Mouse (Mus musculus) ovary, adult 18-20 months (tissue): Measurements from ENCODE around the gene Cep295nl.
"Not testable (repeated sequence)": the region's sequence is repeated elsewhere in the genome, so short reads cannot be mapped to it uniquely, and the experiment has no call there.

Experiments
- DNase-seq: peaks from one replicate; pipeline ENCODE4 v3.0.0; 2022; ENCODE audit warnings: low spot score, mixed read lengths

The Cep295nl gene

DNA sequence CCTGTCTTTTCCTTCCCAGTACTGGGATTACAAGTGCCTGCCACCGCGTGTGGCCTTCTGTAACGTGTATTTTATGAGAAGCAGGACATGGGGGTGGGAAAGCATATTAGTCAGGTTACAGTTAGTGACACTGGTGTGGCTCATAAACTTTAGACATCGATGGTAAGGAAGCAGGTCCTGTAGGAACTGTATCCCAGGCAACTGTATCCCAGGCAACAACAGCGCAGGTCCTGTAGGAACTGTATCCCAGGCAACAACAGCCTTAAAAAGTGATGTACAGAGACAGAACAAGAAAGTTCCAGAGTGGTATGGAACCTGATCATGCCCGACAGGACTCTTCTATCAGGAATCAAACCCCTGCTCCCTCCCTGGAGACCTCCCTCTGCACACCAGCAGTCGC lies 20.8 kb downstream of the Cep295nl start:
- no peak for DNase-seq

DNA sequence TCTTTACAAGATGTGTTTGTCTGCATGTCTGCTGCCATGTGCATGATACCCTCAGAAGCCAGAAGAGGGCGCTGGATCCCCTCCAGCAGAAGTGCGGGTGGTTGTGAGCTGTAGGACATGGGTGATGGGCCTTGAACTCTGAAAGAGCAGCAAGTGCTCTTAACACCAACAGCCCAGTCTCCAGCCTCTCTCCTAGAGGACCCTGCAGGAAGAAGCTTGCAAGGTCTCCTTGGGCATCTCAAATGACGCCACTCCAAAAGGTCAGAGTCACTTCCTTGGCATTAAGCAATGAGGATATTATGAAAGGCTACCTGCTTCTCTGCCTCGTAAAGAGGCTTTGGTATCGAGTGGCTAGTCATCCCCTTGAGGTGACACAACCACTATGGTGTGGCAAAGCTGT lies 23.6 kb downstream of the Cep295nl start:
- no peak for DNase-seq

DNA sequence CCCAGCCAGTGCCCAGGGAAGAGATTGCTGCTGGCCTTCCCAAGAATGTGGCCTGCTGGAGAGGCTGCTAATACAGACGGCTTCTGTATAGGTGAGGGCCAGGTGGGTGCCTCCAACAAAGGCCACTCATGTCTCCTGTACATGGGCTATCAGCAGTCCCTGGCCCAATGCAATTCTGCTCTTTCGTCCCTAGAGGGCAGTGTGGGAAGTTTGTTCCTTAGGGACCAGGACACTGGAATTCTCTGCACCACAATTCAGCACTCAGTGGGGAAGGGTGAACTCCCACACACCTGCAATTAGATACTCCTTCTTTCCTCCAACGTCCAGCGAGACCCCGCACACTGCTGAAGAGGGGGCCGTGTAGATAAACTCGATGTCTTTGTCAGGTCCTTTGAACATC lies 25.2 kb downstream of the Cep295nl start:
- no peak for DNase-seq

DNA sequence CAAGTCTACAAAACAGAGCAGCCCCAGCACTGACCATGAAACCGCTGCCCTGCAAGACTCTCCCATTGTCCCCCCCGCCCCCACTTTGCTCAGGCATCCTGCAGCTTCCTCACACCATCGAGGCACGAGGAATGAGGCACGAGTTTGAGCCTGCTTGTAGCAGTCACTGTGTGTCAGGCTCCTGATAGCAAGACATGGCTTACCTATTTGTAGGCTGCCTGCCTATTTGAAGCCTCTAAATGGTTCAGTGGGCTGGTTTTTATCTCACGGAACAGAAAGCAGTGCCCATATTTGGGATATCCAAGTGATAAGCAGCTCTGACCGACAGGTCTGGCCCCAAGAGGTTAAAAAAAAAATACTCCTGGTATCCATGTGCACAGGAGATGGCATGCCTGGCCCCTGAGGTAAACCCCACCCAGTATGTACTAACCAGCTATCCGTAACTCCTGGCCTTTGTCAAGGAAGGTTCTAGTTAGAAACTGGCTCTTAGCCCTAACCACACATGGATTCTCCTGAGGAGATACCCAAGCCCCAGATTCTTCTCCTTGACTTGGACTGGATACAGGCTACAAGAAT lies 26.0 kb downstream of the Cep295nl start:
- no peak for DNase-seq

DNA sequence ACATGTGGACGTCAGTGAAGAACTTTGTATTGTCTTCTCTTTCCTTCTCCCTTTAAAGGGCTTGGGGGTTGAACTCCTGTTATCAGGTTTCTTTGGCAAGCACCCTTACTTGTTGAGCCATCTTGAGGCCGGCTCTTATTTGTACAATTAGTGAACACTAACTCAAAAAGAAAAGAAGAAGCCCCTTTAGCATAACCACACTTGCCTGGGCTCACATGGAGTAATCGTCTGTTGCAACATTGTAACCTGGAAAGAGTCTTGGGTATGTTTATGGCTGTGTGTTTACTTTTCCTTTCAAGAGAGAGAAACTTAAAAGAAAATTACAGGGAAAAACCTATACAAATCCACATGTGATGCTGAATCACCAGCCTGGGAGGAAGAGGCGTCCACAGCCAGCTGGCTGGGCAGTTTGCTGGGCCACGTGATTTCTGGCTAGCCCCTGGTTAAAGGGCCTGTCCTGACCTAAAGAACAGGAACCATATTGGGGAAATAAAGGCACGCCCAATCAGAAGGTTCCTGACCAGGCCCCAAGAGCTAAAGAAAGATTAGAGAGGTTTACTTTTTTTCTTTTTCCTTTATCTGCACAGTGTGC lies 30.1 kb downstream of the Cep295nl start:
- no peak for DNase-seq

DNA sequence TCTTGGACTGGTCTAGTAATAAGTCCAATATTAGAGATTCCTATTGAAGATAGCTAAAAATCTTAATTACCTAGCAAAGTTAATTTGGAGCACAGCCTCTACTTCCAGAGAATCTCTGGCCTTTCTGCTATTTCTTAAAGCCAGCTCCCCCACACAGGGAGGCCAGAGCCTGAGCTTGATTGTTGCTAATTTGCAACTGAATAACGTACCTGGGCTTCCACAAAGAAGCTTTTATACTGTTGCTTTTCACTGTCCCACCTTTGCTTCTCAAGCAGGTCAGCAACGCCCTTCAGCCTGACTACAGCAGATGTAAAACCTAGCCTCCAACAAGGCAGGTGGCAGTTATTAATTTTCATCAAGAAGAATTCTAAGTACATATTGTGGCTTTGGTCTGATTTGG lies 34.3 kb downstream of the Cep295nl start:
- not testable (repeated sequence) for DNase-seq

DNA sequence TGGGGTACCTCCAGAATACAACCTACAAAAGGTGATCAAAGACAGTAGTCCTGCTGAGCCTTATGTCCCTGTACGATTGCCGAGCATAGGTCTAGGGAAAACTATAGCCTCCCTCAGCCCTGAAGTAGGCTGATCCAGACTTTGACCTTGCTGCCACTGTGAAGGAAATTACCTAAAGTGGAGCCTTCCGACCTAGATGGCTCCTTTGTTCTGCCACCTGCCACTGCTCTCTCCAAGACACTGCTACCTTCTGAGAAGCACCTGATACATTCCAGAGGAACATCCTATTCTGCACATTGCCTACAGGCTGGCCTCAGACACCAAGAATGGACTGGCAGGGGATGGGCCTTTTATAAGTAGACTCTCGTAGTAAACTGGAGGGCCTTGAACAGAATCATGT lies 38.3 kb downstream of the Cep295nl start:
- not testable (repeated sequence) for DNase-seq

DNA sequence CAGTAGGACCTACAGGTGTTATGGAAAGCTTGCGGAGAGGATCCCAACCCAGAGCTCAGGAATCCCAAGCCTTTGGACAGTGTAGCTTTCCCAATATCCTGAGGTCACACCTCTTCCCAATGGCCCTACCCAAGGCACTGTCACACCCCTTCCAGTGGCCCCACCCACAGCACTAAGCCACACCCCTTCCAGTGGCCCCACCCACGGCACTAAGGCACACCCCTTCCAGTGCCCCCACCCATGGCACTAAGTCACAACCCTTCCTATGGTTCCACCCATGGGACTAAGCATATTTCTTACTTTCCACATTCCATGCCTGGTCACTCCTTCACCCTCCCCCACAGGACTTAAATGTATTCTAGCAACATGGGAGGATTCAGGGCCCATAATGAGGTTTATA lies 43.5 kb downstream of the Cep295nl start:
- DNase-seq: no peak

DNA sequence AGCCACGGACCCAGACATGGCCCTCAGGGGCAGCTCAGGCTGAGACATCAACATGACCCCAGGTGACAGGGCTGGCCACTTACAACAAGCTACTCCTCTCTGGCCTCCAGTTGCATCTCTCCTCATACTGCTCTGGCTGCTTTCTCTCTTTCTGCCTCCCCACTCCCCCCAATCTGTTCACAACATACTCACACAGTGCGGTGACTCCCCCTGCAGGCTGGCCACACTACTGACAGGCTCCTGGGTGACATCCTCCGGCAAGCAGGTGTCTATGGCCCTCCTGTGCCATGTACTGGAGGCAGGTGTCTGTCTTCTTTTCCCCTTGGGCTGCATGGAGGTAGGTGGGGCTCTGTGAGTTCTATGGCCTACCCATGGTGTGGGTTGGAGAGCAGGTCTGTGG lies 44.3 kb downstream of the Cep295nl start:
- DNase-seq: no peak

DNA sequence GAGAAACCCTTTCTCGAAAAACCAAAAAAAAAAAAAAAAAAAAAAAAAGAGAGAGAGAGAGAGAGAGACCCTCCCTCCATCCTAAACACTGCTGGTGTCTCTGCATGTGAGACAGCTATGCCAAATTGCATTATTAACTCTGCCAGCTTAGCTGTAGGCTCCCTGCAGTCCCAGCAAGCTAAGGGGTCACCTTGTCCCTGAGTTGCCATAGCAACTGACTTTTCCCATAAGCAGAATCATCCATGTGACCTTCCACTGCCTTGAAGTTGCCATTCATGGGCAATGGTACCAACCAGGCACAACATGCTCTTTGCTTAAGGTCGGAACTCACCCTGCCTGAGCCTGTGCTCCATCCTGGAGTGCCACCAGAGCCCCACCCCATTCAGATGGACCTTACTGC lies 47.3 kb downstream of the Cep295nl start:
- DNase-seq: peak; percentile 34

DNA sequence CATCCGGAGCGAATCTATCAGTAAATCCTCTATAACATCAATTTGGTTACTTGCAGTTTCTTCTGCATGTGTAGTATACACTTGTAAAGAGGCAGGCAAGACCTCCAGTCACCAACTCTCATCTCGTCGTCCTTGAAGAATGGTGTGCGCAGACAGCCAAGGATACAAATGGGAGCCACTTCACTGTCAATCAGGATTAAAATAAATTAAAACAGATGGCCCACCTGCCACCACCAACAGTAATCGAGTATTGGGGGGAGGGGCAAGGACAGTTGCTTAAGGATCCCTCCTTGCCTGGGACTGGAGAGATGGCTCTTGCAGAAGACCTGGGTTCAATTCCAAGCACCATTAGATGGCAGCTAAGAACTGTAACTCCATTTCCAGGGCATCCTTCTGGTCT lies 49.6 kb downstream of the Cep295nl start:
- no peak for DNase-seq

DNA sequence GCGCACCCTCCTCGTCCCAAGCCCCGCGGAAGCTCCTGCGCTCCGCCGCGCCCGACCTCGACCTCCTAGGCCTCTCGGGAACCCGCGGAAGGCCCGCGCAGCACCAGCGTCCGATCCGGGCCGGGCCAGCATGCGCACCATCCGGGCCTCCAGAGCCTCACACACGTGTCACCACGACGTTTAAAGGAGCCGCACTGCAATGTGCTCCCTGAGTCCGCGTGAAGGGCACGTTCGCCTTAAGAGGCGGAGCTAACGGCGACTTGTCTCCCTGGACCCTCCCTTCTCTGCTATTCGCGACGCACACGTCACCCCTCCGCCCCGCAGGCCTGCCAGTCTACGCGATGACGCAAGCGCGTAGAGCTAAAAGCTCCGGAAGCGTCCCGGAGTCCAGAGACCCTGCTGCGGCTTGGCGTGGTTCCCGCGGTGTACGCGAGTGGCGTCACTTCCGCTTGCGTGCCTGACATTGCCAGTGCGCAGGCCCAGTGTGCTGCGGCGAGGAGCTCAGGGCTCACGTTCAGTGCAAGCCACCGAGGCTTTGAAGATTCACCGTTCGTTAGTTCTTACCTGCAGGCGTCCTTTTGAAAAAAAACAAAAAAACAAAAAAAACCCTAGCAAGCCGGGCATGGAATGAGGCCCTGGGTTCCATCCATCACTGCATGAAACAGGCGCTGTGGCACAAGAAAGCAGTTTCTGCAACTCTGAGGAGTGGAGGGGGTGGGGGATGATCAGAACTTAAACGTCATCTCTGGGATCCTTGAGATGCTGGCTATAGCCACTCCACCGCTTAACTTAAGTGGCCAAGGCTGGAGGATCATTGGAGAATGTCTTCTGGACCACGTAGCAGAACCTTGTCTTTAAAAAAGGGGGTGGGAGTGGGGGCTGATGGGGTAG lies 52.1 kb downstream of the Cep295nl start, which contains the start of gene Usp36:
Gene Usp36, minus strand, starts transcription at position 246 of the 891 bp plus-strand sequence.
- DNase-seq: peak; percentile 100

DNA sequence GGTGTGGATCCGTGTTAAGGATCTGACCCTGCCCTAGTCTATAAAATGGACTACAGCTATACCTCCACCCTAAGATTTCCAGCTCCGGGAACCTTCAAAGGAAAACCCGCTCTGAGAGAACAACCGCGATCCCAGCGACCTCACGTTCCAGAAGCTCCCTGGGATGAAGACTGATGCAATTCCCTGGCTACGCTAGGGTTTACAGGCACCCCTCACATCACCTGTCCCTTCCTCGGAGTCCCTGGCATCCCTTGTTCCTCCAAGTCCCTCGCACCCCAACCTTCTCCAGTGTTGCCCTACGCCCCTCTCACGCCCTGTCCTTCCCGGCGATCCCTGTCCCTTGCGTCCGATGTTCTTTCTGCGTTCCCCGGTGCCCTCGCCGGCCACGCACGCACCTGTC lies 52.7 kb downstream of the Cep295nl start:
- no peak for DNase-seq

DNA sequence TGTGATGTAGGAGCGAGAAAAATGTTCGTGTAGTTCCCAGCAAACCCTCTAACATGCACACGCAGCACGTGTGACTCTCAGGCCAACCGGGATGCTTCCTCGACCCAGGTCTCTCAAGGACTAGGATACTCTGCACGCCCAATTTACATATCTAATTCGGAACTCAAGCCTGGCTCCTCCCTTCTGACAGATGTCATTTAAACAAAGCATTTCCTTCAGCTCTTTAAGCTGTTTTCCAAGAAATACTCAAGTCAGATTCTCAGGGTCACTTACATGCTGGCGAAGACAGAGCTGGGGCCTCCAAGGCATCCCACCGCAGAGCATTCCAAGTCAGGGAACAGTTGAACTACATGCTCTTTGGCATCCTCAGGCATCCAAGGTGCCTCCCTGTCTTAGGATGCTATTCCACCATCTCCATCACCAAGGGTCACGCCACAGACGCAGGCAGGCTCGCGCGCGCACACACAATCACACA lies 53.2 kb downstream of the Cep295nl start:
- no peak for DNase-seq

DNA sequence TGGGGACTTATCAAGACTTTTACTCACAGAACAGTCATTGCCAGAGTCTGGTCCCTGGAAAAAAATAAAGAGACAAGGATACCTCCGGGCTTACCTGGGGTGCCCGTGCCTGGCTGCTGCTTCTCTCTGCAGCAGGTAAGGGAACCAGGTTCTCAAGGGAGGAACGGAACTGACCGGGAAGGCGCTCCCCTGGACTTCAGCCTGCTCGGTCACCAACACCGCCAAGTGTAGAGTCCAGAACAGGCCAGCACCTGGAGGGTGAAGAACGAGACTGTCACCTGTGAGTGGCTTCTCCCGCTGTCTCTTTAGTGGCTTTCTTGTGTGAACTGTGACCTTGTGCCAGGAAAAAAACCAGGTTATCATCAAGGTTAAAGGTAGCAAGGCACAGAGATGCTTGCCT lies 54.7 kb downstream of the Cep295nl start:
- no peak for DNase-seq

DNA sequence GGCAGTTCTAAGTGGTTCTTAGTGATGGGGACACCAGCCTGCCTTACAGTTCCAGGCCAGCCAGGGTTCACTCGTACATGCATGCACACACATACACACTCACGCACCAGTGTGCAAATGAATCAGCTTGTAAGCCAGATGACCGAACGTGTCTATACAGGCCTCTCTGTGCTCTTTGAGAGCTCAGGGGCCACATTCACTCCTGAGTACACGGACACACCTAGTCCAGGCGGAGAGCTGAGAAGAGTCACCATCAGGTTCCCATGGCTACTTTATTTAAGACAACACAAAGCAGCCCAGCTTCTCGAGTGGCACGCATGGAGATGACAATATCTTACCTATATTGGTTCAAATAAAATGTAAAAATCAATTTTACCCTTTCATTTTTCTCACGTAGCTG lies 55.9 kb downstream of the Cep295nl start:
- DNase-seq: no peak

DNA sequence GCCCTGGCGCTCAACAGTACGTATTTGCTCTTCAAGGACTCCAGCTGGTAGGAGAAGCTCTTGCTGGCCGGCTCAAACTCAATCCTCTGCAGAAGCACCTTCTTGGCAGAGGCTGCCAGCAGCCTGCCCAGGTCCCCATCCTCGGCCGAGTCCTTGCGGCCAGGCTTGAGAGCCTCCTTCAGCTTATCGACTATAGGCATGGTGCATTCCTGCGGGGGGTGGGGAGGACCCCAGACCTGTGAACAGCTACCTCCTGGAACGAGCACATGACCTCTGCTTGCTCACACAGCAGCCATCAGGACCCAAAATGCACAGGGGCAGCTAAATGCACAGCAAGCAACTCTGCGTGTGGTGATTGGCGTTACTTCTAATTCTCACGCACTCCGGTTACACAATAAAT lies 56.5 kb downstream of the Cep295nl start:
- DNase-seq: no peak
